Mouse (Mus musculus) heart, embryonic 14.5 days (tissue): Measurements from ENCODE around the gene Klk1b1. TPM values are rescaled to one million over a fixed set of nuclear protein-coding genes. Genes with fewer than 3 reads are reported as not detected.

Experiments used
- ATAC-seq: fragments of 200-750 bp; cut with Nextera tagmentation; 2 replicates; pipeline ENCODE4 v1.8.0; 2017; ENCODE audit warnings: low read depth, moderate TSS enrichment; ENCODE audit not compliant: insufficient number of reproducible peaks, insufficient read depth, low FRiP score
- H3K27ac ChIP-seq, 2 experiments: fragments of 200-500 bp in 1 of 2; fragments of 300-500 bp in 1 of 2; sonication (generic) in 1 of 2; replicated peaks in 1 of 2; 2 replicates each; pipeline ENCODE4 v1.5.1; 2012 to 2014; ENCODE audit warnings: low read depth in 2 of 2, low read length in 2 of 2, control low read depth in 1 of 2, mild to moderate bottlenecking in 1 of 2, mixed read lengths in 1 of 2; ENCODE audit not compliant: control insufficient read depth in 1 of 2, insufficient read depth in 1 of 2
- H3K27me3 ChIP-seq: fragments of 300-500 bp; sonication (generic); 2 replicates; pipeline ENCODE4 v1.6.1; 2014; ENCODE audit warnings: mild to moderate bottlenecking, low read length, control low read depth; ENCODE audit not compliant: control insufficient read depth, insufficient read depth
- H3K36me3 ChIP-seq: fragments of 300-500 bp; sonication (generic); 2 replicates; pipeline ENCODE4 v1.6.1; 2014; ENCODE audit warnings: mild to moderate bottlenecking, control low read depth, low read length, mixed read lengths; ENCODE audit not compliant: control insufficient read depth, insufficient read depth
- H3K4me1 ChIP-seq, 2 experiments: fragments of 200-500 bp in 1 of 2; fragments of 300-500 bp in 1 of 2; sonication (generic) in 1 of 2; 2 replicates each; pipeline ENCODE4 v1.6.1; 2012 to 2014; ENCODE audit warnings: low read length in 2 of 2, control low read depth in 1 of 2, mixed read lengths in 1 of 2; ENCODE audit not compliant: control insufficient read depth in 2 of 2, insufficient read depth in 2 of 2
- H3K4me2 ChIP-seq: fragments of 300-500 bp; sonication (generic); 2 replicates; pipeline ENCODE4 v1.6.1; 2014; ENCODE audit warnings: mild to moderate bottlenecking, low read length
- H3K4me3 ChIP-seq, 2 experiments: fragments of 200-500 bp in 1 of 2; fragments of 300-500 bp in 1 of 2; sonication (generic) in 1 of 2; 2 replicates each; pipeline ENCODE4 v1.5.1; 2012 to 2014; ENCODE audit warnings: low read length in 2 of 2, mild to moderate bottlenecking in 2 of 2, control low read depth in 1 of 2, low read depth in 1 of 2, moderate library complexity in 1 of 2; ENCODE audit not compliant: control insufficient read depth in 1 of 2, insufficient read depth in 1 of 2
- H3K9ac ChIP-seq: fragments of 300-500 bp; sonication (generic); 2 replicates; pipeline ENCODE4 v1.6.1; 2014; ENCODE audit warnings: mild to moderate bottlenecking, low read length
- H3K9me3 ChIP-seq: fragments of 300-500 bp; sonication (generic); 2 replicates; pipeline ENCODE4 v1.6.1; 2016; ENCODE audit warnings: low read length, control low read depth; ENCODE audit not compliant: control insufficient read depth
- WGBS: fragments of 180-500 bp; shearing (Covaris S2); extraction: QIAGEN DNeasy Blood & Tissue Kit; methylation state at CpG from one replicate; pipeline ENCODE4 v1.1.7; 2014; 5-methylcytosine and 5-hydroxymethylcytosine counted together
- polyA plus RNA-seq: library from polyadenylated mRNA; unstranded; fragments of >200 nt; fragmentation: Nextera tagmentation; extraction: Ambion mirVana; gene quantifications from 2 replicates; pipeline ENCODE4 v1.2.1, GENCODE M21; 2014

Gene Klk1b1
- polyA plus RNA-seq = not detected in 2 replicates

DNA sequence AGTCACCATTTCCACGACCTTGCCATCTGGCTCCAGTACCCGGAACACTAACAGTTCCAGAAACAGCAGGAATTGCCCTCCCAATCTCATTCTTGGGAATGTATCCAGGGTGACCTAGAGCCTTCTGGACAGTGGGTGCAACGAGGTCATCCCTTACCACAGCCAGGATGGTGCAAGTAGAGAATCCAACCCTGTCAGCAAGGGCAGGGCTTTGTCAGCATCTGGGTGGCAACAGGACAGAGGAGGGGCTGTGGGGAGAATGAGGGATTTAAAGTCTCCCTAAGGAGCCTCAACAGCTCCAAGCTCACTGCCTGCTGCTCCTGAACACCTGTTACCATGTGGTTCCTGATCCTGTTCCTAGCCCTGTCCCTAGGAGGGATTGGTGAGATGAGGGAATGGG, at the start of gene Klk1b1:
TSS of gene Klk1b1 (plus strand) at position 301 of the 400 bp plus-strand sequence.
- no peak within 1 kb of the TSS for H3K4me3 ChIP-seq
- no peak within 1 kb of the TSS for H3K9ac ChIP-seq
- no peaks in the 10 kb centered on the region for H3K4me1 ChIP-seq
- no peaks in the 10 kb centered on the region for H3K9me3 ChIP-seq
- no peak for ATAC-seq
- WGBS = 59% methylated on average over 3 of the region's 3 CpGs
- no peak within 1 kb of the TSS for H3K27ac ChIP-seq
- no peak within 1 kb of the TSS for H3K4me2 ChIP-seq
- H3K36me3 ChIP-seq = no peaks in the 10 kb centered on the region
- no peaks in the 10 kb centered on the region for H3K27me3 ChIP-seq

GRCm38 (mm10) chr7:43918426-43918825, 48.1 kb upstream of the Klk1b1 start:
- ATAC-seq = no peak
- H3K4me1 ChIP-seq = no peaks in the 10 kb centered on the region
- no peak overlapping the region for H3K4me2 ChIP-seq
- no peaks in the 10 kb centered on the region for H3K9me3 ChIP-seq
- H3K27me3 ChIP-seq = no peaks in the 10 kb centered on the region
- no peak overlapping the region for H3K4me3 ChIP-seq
- H3K9ac ChIP-seq = no peak overlapping the region
- H3K36me3 ChIP-seq = no peaks in the 10 kb centered on the region
- no peak overlapping the region for H3K27ac ChIP-seq
- 79% methylated on average over 13 of the region's 13 CpGs for WGBS

GRCm38 (mm10) chr7:43918871-43919270, 47.7 kb upstream of the Klk1b1 start:
- ATAC-seq = no peak
- Histone ChIP-seq H3K4me3 (no peak overlapping the region), H3K27me3 (no peaks in the 10 kb centered on the region), H3K9ac (no peak overlapping the region), H3K4me1 (no peaks in the 10 kb centered on the region), H3K4me2 (no peak overlapping the region), H3K9me3 (no peaks in the 10 kb centered on the region), H3K36me3 (no peaks in the 10 kb centered on the region), H3K27ac (no peak overlapping the region)
- 69% methylated on average over 8 of the region's 8 CpGs for WGBS

GRCm38 (mm10) chr7:43919559-43920451, 46.7 kb upstream of the Klk1b1 start:
- Histone ChIP-seq H3K4me2 (no peak overlapping the region), H3K27ac (no peak overlapping the region), H3K9ac (no peak overlapping the region), H3K36me3 (no peaks in the 10 kb centered on the region), H3K4me1 (no peaks in the 10 kb centered on the region), H3K27me3 (no peaks in the 10 kb centered on the region), H3K9me3 (no peaks in the 10 kb centered on the region), H3K4me3 (no peak overlapping the region)
- ATAC-seq = peak; percentile 54
- 23% methylated on average over 14 of the region's 14 CpGs for WGBS

DNA sequence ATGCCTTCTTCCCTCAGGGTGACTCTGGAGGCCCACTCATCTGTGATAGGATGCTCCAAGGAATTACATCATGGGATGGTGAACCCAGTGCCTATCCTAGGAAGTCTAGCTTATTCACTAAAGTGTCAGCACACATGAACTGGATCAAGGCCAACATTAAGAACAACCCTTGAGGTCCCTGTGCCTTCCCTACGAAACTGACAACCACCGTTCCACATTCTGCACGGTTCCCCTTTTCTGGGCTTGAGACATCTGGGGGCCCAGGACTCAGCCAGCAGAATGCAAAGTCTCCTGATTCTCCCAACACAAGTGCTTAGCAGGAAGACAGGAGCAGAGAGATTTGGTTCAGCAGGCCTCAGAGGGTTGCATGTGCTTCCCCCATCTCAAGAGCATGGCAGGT, 46.0 kb upstream of the Klk1b1 start:
- H3K9ac ChIP-seq = no peak overlapping the region
- H3K9me3 ChIP-seq = no peaks in the 10 kb centered on the region
- no peak for ATAC-seq
- H3K4me3 ChIP-seq = no peak overlapping the region
- no peaks in the 10 kb centered on the region for H3K4me1 ChIP-seq
- WGBS = 81% methylated on average over 3 of the region's 3 CpGs
- no peak overlapping the region for H3K27ac ChIP-seq
- H3K36me3 ChIP-seq = no peaks in the 10 kb centered on the region
- no peak overlapping the region for H3K4me2 ChIP-seq
- H3K27me3 ChIP-seq = no peaks in the 10 kb centered on the region

GRCm38 (mm10) chr7:43921087-43921486, 45.5 kb upstream of the Klk1b1 start:
- Histone ChIP-seq H3K4me3 (no peak overlapping the region), H3K4me2 (no peak overlapping the region), H3K4me1 (no peaks in the 10 kb centered on the region), H3K9me3 (no peaks in the 10 kb centered on the region), H3K36me3 (no peaks in the 10 kb centered on the region), H3K27me3 (no peaks in the 10 kb centered on the region), H3K27ac (no peak overlapping the region), H3K9ac (no peak overlapping the region)
- ATAC-seq = no peak
- 74% methylated on average over 6 of the region's 6 CpGs for WGBS

DNA sequence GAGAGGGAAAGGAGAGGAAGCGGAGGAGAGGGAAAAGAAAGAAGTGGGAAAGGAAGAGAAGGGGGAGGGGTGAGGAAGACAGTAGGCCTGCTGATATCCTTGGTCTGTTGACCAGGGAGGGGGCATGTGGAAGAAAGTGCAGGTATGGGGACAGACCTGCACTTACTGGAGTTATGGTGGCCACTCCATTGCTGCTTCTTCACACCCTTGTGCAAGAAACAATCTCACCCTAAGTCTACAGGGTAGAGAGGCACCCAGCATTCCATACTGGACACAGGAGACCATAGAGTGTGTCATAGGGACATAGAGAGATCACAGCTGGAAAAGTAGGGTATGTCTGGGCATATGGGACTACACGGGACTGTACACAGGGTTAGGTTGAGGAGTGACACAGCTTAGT, 44.6 kb upstream of the Klk1b1 start:
- 73% methylated on average over 2 of the region's 2 CpGs for whole genome bisulfite sequencing
- Histone ChIP-seq H3K4me1 (no peaks in the 10 kb centered on the region), H3K27ac (no peak overlapping the region), H3K27me3 (no peaks in the 10 kb centered on the region), H3K36me3 (no peaks in the 10 kb centered on the region), H3K4me3 (no peak overlapping the region), H3K9ac (no peak overlapping the region), H3K4me2 (no peak overlapping the region), H3K9me3 (no peaks in the 10 kb centered on the region)
- ATAC-seq = no peak

- no peaks in the 10 kb centered on the region for H3K4me1 ChIP-seq
- no peaks in the 10 kb centered on the region for H3K27me3 ChIP-seq
- H3K9ac ChIP-seq = no peak overlapping the region
- no peak overlapping the region for H3K4me2 ChIP-seq
- no peak overlapping the region for H3K4me3 ChIP-seq
- no peaks in the 10 kb centered on the region for H3K36me3 ChIP-seq
- WGBS = 57% methylated on average over 5 of the region's 5 CpGs
- H3K9me3 ChIP-seq = no peaks in the 10 kb centered on the region
- ATAC-seq = no peak
- H3K27ac ChIP-seq = no peak overlapping the region
Observed at GRCm38 (mm10) chr7:43925985-43926384, 40.6 kb upstream of the Klk1b1 start.
